Mouse (Mus musculus) 3134 (cell line): ENCODE data around the gene Bhlha15.
A peak's percentile ranks its signal among the peaks of the same experiment; 100 is the strongest.

Experiments used
- DNase-seq: peaks from one replicate; pipeline ENCODE4 v3.0.0-alpha.2; 2011; ENCODE audit warnings: low spot score; ENCODE audit not compliant: insufficient read length; ENCODE audit errors: extremely low read depth

The Bhlha15 gene

GRCm38 (mm10) chr5:144189950-144190583 is at the start of gene Bhlha15:
Gene Bhlha15 (plus strand): TSS chr5:144190286.
- no peak for DNase-seq

GRCm38 (mm10) chr5:144143531-144143930 is 46.6 kb upstream of the Bhlha15 start:
- no peak for DNase-seq

GRCm38 (mm10) chr5:144146898-144147297 is 43.2 kb upstream of the Bhlha15 start:
- DNase-seq: no peak

GRCm38 (mm10) chr5:144149530-144149929 is 40.6 kb upstream of the Bhlha15 start:
- DNase-seq: no peak

GRCm38 (mm10) chr5:144151270-144151669 is 38.8 kb upstream of the Bhlha15 start:
- no peak for DNase-seq

- peak; percentile 33 for DNase-seq
These were observed 35.6 kb upstream of the Bhlha15 start for GRCm38 (mm10) chr5:144154528-144154927.

- no peak for DNase-seq
These were observed 31.5 kb upstream of the Bhlha15 start for GRCm38 (mm10) chr5:144158604-144159003.

GRCm38 (mm10) chr5:144159137-144159536 is 30.9 kb upstream of the Bhlha15 start:
- DNase-seq: no peak

- no peak for DNase-seq
These were observed 27.8 kb upstream of the Bhlha15 start for GRCm38 (mm10) chr5:144162080-144162812.

GRCm38 (mm10) chr5:144162813-144163517 is 27.1 kb upstream of the Bhlha15 start:
- DNase-seq: no peak

- DNase-seq: no peak
These were observed 24.3 kb upstream of the Bhlha15 start for GRCm38 (mm10) chr5:144165756-144166155.

GRCm38 (mm10) chr5:144169275-144169975 is 20.7 kb upstream of the Bhlha15 start:
- DNase-seq: no peak

GRCm38 (mm10) chr5:144173648-144174047 is 16.4 kb upstream of the Bhlha15 start:
- DNase-seq: no peak

GRCm38 (mm10) chr5:144178216-144178615 is 11.9 kb upstream of the Bhlha15 start:
- no peak for DNase-seq

- DNase-seq: no peak
These were observed 8.8 kb upstream of the Bhlha15 start for GRCm38 (mm10) chr5:144181249-144181648.

- DNase-seq: no peak
These were observed 7.4 kb upstream of the Bhlha15 start for GRCm38 (mm10) chr5:144182542-144183247.

GRCm38 (mm10) chr5:144183248-144183559 is 6.9 kb upstream of the Bhlha15 start:
- DNase-seq: no peak

GRCm38 (mm10) chr5:144183647-144184335 is 6.3 kb upstream of the Bhlha15 start:
- peak; percentile 58 for DNase-seq

GRCm38 (mm10) chr5:144184350-144185045 is 5.6 kb upstream of the Bhlha15 start:
- DNase-seq: no peak
